Mouse (Mus musculus): ENCODE results near the gene Eef2k. TPM values are rescaled to one million over a fixed set of nuclear protein-coding genes. Genes with fewer than 3 reads are reported as not detected.

The Eef2k gene
- 48.5 and 54.6 TPM in 2 replicates for polyA plus RNA-seq (2015; fragmentation: Nextera tagmentation; extraction: Ambion mirVana)

DNA sequence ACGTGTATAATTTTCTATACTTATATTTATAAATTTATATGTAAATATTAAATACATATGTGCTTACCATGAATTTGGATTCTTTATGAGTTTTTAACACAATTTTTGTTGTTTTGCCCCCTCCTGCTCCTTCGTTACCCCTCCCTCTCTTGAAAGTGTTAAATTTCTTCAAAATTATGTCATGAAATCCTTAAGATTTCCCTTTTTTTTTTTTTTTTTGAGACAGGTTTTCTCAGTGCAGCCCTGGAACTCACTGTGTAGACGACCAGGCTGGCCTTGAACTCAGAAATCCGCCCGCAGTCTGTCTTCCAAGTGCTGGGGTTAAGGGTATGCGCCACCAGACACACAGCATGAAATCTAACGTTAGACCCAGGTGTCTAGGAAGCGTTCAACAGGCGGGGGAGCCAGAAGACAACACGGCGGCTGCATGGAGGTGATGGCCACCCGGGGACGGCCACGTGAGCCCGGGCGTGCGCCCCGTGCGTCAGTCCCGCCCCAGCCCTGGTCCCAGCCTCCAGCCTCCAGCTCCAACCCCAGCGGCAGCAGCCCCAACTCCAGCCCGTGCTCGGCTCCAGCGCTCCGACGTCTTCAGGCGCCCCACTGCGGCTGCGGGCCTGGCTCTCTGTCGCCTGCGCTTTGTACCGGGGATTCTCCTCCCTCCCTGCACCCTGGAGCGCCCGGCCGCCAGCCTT, at the start of gene Eef2k:
Gene Eef2k (plus strand): TSS at position 487 of the 692 bp plus-strand sequence.
- Histone ChIP-seq H3K4me1 (replicated peaks; ENCODE audit: control insufficient read depth, insufficient read depth, low read length) (peaks cover 12% of the 10 kb centered on the region), H3K27ac (ENCODE audit: low read length) (peak within 1 kb of the TSS; percentile 99), H3K9ac (ENCODE audit: low read length) (peak within 1 kb of the TSS; percentile 88), H3K36me3 (ENCODE audit: control insufficient read depth, insufficient read depth, low read length) (peaks cover 7% of the 10 kb centered on the region), H3K4me3 (ENCODE audit: low read length) (peak within 1 kb of the TSS; percentile 71), H3K4me2 (ENCODE audit: low read depth, low read length) (peak within 1 kb of the TSS; percentile 82), H3K9me3 (ENCODE audit: control insufficient read depth, low read length) (no peaks in the 10 kb centered on the region), H3K27me3 (ENCODE audit: control insufficient read depth, insufficient read depth, low read depth, low read length) (no peaks in the 10 kb centered on the region)
- WGBS: 3% methylated on average over 30 of the region's 35 CpGs
- peak; percentile 94 for ATAC-seq (ENCODE audit: low read depth)

DNA sequence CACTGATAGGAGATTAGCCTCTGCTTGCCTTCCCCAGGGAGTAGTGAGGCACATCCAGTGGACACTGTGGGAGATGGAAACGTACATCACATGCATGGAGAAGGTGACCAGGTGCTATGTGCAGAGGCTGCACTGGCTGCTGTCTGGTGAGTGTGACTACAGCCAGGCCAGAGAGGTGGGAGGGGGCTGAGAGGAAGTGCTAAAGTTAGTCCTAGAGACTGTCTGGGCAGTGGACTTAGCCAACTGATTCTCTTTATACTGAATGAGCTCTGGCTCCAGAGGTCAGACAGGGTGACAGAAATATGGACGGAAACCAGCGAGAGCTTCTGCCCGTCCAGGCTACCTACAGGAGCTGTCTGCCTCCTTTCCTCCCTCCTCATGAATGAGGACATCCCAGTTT, 47.1 kb upstream of the Eef2k start:
- no peaks in the 10 kb centered on the region for H3K36me3 ChIP-seq (ENCODE audit: control insufficient read depth, insufficient read depth, low read length)
- no peak for ATAC-seq (ENCODE audit: low read depth)
- no peak overlapping the region for H3K9ac ChIP-seq (ENCODE audit: low read length)
- no peaks in the 10 kb centered on the region for H3K4me1 ChIP-seq (replicated peaks; ENCODE audit: control insufficient read depth, insufficient read depth, low read length)
- H3K4me2 ChIP-seq (ENCODE audit: low read depth, low read length): no peak overlapping the region
- no peaks in the 10 kb centered on the region for H3K27me3 ChIP-seq (ENCODE audit: control insufficient read depth, insufficient read depth, low read depth, low read length)
- H3K4me3 ChIP-seq (ENCODE audit: low read length): no peak overlapping the region
- 67% methylated on average over 4 of the region's 4 CpGs for WGBS
- no peaks in the 10 kb centered on the region for H3K9me3 ChIP-seq (ENCODE audit: control insufficient read depth, low read length)
- H3K27ac ChIP-seq (ENCODE audit: low read length): no peak overlapping the region

DNA sequence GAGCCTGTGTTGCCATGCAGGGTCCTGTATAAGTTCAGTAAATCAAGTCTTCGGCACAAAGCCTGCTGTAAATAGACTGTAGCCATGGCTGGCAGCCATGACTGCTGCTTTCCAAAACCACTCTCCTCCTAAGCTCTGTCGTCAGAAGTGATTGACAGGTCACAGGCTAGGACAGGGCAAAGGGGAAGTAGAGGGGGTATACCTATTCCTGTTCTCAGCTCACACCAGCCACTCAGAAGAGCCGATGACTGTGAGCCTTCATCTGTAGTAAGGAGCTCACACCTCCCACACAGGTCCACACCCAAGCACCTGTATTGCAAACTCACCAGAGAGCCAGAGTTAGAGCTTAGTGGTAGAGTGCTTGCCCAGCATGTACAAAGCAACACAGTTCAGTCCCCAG, 46.3 kb upstream of the Eef2k start:
- ATAC-seq (ENCODE audit: low read depth): no peak; the same call in 1 of the 2 replicates
- Histone ChIP-seq H3K4me3 (ENCODE audit: low read length) (no peak overlapping the region), H3K27me3 (ENCODE audit: control insufficient read depth, insufficient read depth, low read depth, low read length) (no peaks in the 10 kb centered on the region), H3K9ac (ENCODE audit: low read length) (no peak overlapping the region), H3K9me3 (ENCODE audit: control insufficient read depth, low read length) (no peaks in the 10 kb centered on the region), H3K4me2 (ENCODE audit: low read depth, low read length) (no peak overlapping the region), H3K27ac (ENCODE audit: low read length) (no peak overlapping the region), H3K4me1 (replicated peaks; ENCODE audit: control insufficient read depth, insufficient read depth, low read length) (no peaks in the 10 kb centered on the region), H3K36me3 (ENCODE audit: control insufficient read depth, insufficient read depth, low read length) (no peaks in the 10 kb centered on the region)
- 73% methylated on average over 3 of the region's 3 CpGs for WGBS

DNA sequence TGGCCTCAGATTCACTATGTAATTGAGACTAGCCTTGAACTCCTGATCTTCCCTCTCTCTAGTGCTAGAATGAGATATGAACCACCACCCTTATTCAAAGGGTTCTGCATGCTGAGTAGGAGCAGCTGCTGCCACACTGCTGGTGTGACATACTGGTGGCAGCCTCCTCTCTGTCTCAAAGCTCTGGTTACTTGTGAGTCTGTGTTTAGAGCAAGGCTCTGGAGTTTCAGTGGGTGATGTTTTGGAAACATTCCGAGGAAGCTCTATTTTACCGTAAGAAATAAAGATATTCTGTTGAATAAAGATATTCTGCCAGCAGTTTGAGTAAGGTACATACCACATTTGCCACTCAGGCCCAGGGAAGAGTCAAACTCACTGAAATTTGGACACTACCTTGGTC, 39.4 kb upstream of the Eef2k start:
- 88% methylated on average over 2 of the region's 2 CpGs for WGBS
- H3K27ac ChIP-seq (ENCODE audit: low read length): no peak overlapping the region

DNA sequence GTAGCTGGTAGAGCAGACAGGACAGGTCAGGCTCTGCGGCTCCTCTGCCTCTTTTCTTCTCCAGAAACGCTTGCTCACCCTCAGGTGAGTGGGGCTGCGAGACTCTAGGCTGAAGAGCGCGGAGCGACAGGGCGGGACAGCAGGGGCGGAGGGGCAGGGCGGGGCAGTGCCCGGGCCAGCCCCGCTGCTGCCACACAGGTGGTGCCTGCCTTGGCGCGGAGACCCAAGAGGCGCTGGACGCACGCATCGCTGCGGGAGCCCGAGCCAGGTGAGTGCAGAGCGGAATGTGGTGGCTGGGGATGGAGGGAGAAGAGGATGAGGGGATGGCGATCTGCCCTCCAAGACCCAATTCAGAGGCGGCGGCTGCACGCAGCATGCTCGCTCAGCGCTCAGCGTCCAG, 32.9 kb upstream of the Eef2k start:
- Histone ChIP-seq H3K27me3 (ENCODE audit: control insufficient read depth, insufficient read depth, low read depth, low read length) (peaks cover 2% of the 10 kb centered on the region; the same call in 1 of the 2 replicates), H3K27ac (ENCODE audit: low read length) (no peak overlapping the region), H3K4me3 (ENCODE audit: low read length) (peak overlapping the region; percentile 24; the same call in 1 of the 2 replicates), H3K9me3 (ENCODE audit: control insufficient read depth, low read length) (no peaks in the 10 kb centered on the region), H3K36me3 (ENCODE audit: control insufficient read depth, insufficient read depth, low read length) (no peaks in the 10 kb centered on the region), H3K4me2 (ENCODE audit: low read depth, low read length) (peak overlapping the region; percentile 53), H3K9ac (ENCODE audit: low read length) (no peak overlapping the region; the same call in 1 of the 2 replicates), H3K4me1 (replicated peaks; ENCODE audit: control insufficient read depth, insufficient read depth, low read length) (no peaks in the 10 kb centered on the region)
- 4% methylated on average over 27 of the region's 27 CpGs for WGBS
- ATAC-seq (ENCODE audit: low read depth): peak; percentile 51; the same call in 1 of the 2 replicates

More for the DNA sequence above, 39.4 kb upstream of the Eef2k start:
- Histone ChIP-seq H3K4me1 (replicated peaks; ENCODE audit: control insufficient read depth, insufficient read depth, low read length) (no peaks in the 10 kb centered on the region), H3K27me3 (ENCODE audit: control insufficient read depth, insufficient read depth, low read depth, low read length) (no peaks in the 10 kb centered on the region), H3K9ac (ENCODE audit: low read length) (no peak overlapping the region), H3K4me2 (ENCODE audit: low read depth, low read length) (no peak overlapping the region), H3K4me3 (ENCODE audit: low read length) (no peak overlapping the region), H3K9me3 (ENCODE audit: control insufficient read depth, low read length) (no peaks in the 10 kb centered on the region), H3K36me3 (ENCODE audit: control insufficient read depth, insufficient read depth, low read length) (no peaks in the 10 kb centered on the region)
- ATAC-seq (ENCODE audit: low read depth): no peak

DNA sequence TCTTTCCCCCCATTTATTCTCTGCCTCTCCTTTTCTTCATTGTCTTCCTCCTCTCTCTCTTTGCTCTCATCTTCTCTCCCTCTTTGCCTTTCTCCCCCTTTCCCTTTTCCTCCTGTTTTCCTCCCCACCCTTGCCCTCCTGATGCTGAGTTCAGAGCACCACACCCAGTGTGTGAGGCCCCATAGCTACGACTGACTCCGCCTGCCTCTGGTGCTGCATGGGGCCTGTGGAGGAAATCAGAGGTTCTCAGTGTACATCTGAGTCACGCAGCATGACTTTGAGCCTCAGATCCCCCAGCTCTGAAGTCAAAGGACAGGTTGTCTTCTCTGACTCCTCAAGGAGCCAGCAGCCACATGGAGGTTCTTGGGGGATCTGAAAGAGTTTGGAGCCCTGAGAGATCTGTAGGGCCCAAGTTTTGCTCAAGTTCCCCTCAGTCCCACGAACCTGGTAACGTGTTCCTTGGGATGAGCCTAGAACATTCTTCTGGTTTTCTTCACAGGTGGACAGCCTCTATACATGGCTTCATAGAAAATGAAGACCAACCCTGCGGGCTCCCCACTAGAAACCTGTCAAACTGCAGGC, 30.7 kb upstream of the Eef2k start, which contains the start of gene Gm5737:
Gene Gm5737 (plus strand): TSS at position 532 of the 582 bp plus-strand sequence.
- H3K4me1 ChIP-seq (replicated peaks; ENCODE audit: control insufficient read depth, insufficient read depth, low read length): no peaks in the 10 kb centered on the region
- no peaks in the 10 kb centered on the region for H3K9me3 ChIP-seq (ENCODE audit: control insufficient read depth, low read length)
- no peak within 1 kb of the TSS for H3K27ac ChIP-seq (ENCODE audit: low read length)
- H3K27me3 ChIP-seq (ENCODE audit: control insufficient read depth, insufficient read depth, low read depth, low read length): peaks cover 2% of the 10 kb centered on the region; the same call in 1 of the 2 replicates
- H3K36me3 ChIP-seq (ENCODE audit: control insufficient read depth, insufficient read depth, low read length): no peaks in the 10 kb centered on the region
- WGBS: 79% methylated on average over 6 of the region's 6 CpGs
- H3K4me2 ChIP-seq (ENCODE audit: low read depth, low read length): no peak within 1 kb of the TSS
- no peak for ATAC-seq (ENCODE audit: low read depth)
- H3K9ac ChIP-seq (ENCODE audit: low read length): no peak within 1 kb of the TSS
- H3K4me3 ChIP-seq (ENCODE audit: low read length): no peak within 1 kb of the TSS

DNA sequence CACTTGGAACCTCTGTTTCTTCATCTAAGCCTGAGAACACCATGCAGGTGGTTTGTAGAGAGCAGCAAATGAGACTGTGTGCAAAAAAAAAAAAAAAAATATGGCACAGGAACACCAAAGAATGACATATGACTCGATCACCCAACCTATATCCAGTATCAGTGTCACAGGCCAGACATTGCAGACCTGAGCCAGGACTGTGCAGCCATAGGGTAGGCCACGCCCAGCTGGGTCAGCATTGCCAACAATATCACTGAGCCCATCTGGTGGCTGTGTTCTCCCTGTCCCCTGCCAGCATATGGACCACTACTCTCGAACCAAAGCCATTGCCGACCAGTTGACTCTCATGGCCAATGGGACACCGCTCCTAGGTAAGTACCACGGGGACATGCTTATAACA, 25.1 kb upstream of the Eef2k start:
- H3K9ac ChIP-seq (ENCODE audit: low read length): no peak overlapping the region
- H3K36me3 ChIP-seq (ENCODE audit: control insufficient read depth, insufficient read depth, low read length): no peaks in the 10 kb centered on the region
- 88% methylated on average over 6 of the region's 6 CpGs for WGBS
- no peak overlapping the region for H3K4me3 ChIP-seq (ENCODE audit: low read length)
- no peaks in the 10 kb centered on the region for H3K4me1 ChIP-seq (replicated peaks; ENCODE audit: control insufficient read depth, insufficient read depth, low read length)
- H3K27me3 ChIP-seq (ENCODE audit: control insufficient read depth, insufficient read depth, low read depth, low read length): no peaks in the 10 kb centered on the region
- no peaks in the 10 kb centered on the region for H3K9me3 ChIP-seq (ENCODE audit: control insufficient read depth, low read length)
- H3K4me2 ChIP-seq (ENCODE audit: low read depth, low read length): no peak overlapping the region
- H3K27ac ChIP-seq (ENCODE audit: low read length): no peak overlapping the region
- ATAC-seq (ENCODE audit: low read depth): no peak

DNA sequence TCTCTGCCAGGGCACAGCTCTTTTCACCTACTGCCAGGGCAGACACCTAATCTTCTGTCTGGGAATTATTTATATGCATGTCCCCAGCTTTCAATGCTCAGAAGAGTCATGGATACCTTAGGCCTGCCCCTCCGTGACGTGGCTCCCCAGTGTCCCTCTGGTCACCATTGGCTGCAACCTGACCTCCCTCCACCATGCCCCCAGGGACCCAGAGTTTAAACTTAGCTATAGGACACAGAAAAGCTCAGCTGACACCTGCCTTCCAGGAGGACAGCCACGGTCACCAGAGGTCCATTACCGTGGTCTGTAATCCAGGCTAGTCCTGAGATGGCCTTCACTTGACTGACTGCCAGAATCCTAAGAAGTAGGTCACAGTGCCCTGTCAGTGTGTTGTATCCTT, 23.2 kb upstream of the Eef2k start:
- no peak overlapping the region for H3K4me3 ChIP-seq (ENCODE audit: low read length)
- no peak for ATAC-seq (ENCODE audit: low read depth)
- H3K36me3 ChIP-seq (ENCODE audit: control insufficient read depth, insufficient read depth, low read length): no peaks in the 10 kb centered on the region
- H3K27ac ChIP-seq (ENCODE audit: low read length): no peak overlapping the region
- H3K4me1 ChIP-seq (replicated peaks; ENCODE audit: control insufficient read depth, insufficient read depth, low read length): no peaks in the 10 kb centered on the region
- no peaks in the 10 kb centered on the region for H3K27me3 ChIP-seq (ENCODE audit: control insufficient read depth, insufficient read depth, low read depth, low read length)
- WGBS: 93% methylated on average over 4 of the region's 4 CpGs
- no peak overlapping the region for H3K4me2 ChIP-seq (ENCODE audit: low read depth, low read length)
- no peak overlapping the region for H3K9ac ChIP-seq (ENCODE audit: low read length)
- H3K9me3 ChIP-seq (ENCODE audit: control insufficient read depth, low read length): no peaks in the 10 kb centered on the region

DNA sequence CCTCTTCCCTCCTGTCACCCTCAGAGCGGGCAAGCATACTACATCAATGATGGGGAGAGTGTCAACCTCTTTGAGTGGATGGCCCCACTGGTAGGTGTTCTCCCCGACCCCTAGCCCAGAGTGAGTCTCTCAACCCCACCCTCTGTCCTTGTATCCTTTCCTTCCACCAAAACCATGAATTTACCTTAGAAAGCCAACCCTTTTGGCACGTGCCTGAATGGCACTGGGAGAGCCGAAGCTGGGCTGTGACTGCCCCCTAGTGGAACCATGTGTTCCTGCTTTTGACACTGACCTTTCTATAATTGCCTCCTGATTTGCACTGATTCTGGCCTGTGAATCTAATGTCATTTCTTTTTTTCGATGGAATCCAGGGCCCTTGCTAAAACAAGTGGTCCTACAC, 19.4 kb upstream of the Eef2k start:
- H3K9me3 ChIP-seq (ENCODE audit: control insufficient read depth, low read length): no peaks in the 10 kb centered on the region
- H3K9ac ChIP-seq (ENCODE audit: low read length): no peak overlapping the region
- no peaks in the 10 kb centered on the region for H3K36me3 ChIP-seq (ENCODE audit: control insufficient read depth, insufficient read depth, low read length)
- H3K4me2 ChIP-seq (ENCODE audit: low read depth, low read length): no peak overlapping the region
- H3K4me3 ChIP-seq (ENCODE audit: low read length): no peak overlapping the region
- WGBS: 26% methylated on average over 5 of the region's 5 CpGs
- H3K4me1 ChIP-seq (replicated peaks; ENCODE audit: control insufficient read depth, insufficient read depth, low read length): no peaks in the 10 kb centered on the region
- no peaks in the 10 kb centered on the region for H3K27me3 ChIP-seq (ENCODE audit: control insufficient read depth, insufficient read depth, low read depth, low read length)
- no peak overlapping the region for H3K27ac ChIP-seq (ENCODE audit: low read length)
- ATAC-seq (ENCODE audit: low read depth): peak; percentile 58; the same call in 1 of the 2 replicates
